Mouse (Mus musculus) cerebellum, adult 11 months (tissue): ENCODE results near the gene Iqck.

ENCODE experiments used
- DNase-seq: peaks from one replicate; pipeline ENCODE4 v3.0.0; 2022

Gene Iqck

GRCm38 (mm10) chr7:118992623-118993405 is 137.3 kb downstream of the Iqck start:
- DNase-seq: no peak

GRCm38 (mm10) chr7:118993597-118994230 is 138.2 kb downstream of the Iqck start:
- no peak for DNase-seq

DNA sequence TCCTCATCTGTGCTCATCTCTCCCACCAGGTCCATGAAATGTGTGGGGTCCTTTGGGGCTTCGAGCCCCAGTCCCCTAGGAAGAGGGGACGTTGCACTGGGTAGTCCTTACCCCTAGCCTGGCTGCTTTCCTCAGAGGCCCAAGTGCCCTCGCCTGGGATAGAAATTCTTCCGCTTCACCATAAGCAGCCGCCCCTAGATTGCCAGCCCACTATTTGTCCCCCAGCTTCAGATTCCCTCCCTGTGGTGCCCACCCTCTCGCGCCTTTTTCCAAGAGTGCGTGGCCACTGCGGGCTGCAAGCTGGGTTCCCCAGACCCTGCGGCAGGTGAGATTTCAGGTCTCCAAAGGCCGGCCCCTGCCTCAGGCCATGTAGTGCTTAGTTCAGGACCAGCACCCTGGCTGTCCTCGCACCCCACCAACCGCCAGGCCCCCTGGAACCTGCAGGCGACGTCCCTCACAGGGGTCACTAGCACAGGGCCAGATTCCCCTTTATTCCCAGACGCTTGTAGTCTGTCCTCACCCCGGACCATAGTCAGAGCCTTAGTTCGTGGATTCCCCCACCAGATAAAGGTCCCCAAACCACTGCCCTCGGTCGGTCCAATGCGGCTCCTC is 138.8 kb downstream of the Iqck start:
- no peak for DNase-seq

DNA sequence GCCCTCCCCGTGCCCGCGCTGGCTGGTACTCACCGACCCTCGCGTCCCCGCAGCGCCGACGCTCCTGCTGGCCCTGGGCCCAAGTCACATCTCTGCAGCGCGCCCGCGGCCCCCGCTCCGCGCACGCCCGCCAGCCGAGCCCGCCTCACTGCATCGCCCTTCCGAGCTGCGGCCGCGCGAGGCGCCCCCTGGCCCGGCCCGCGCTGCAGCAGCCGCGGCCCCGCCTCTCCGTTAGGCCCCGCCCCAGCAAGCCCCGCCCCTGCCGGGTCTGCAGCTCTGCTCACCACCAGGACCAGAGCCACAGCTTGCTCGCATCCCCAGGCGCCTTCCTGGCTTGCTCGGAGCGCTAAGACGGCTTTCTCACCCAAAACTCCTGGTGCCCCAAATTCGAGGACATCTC is 139.5 kb downstream of the Iqck start, which contains the start of gene Gprc5b:
Gene Gprc5b, minus strand, starts transcription at position 205 of the 400 bp plus-strand sequence.
- DNase-seq: peak; percentile 84

DNA sequence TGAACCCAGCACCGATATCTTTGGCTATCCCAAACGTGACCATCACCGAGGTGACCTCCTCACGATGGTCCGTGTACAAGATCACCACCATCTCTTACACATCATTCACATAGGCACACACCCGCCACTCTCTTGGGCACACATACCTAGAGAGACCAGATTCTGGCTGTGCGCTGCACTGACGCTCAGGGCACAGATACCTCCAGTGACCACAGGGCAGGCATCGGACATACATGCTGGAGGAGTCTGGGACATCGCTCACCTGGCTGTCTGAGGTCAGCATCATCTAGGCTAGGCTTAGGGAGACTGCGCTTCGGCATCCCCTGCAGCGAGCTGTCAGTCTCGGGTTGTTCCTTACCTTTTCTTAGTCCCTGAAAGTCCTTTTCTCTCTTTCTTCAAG is 140.1 kb downstream of the Iqck start:
- no peak for DNase-seq

- peak; percentile 89 for DNase-seq
Measured at GRCm38 (mm10) chr7:118996137-118996837, 140.7 kb downstream of the Iqck start.

- DNase-seq: no peak
Measured at GRCm38 (mm10) chr7:118999857-119000256, 144.3 kb downstream of the Iqck start.

GRCm38 (mm10) chr7:119001965-119002364 is 146.4 kb downstream of the Iqck start:
- no peak for DNase-seq

DNA sequence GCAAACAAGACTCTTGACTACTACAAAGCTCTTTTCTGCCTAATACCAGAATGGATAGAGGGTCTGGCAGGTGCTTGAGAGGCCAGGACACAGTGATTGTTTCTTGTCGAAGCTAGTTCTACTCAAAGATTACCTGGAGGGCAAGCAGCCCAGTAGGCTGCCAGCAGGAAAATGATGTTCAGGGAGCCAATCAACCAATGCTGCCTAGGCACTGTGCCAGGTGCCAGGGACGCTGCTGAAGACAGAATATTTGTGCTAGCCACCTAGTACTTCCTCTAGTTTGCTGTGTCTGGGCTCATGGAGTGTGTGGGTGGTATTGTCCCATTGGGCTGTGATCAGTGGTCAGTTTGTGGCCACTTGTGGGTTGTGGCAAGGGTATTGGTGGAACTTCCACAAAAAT is 146.9 kb downstream of the Iqck start:
- DNase-seq: no peak

DNA sequence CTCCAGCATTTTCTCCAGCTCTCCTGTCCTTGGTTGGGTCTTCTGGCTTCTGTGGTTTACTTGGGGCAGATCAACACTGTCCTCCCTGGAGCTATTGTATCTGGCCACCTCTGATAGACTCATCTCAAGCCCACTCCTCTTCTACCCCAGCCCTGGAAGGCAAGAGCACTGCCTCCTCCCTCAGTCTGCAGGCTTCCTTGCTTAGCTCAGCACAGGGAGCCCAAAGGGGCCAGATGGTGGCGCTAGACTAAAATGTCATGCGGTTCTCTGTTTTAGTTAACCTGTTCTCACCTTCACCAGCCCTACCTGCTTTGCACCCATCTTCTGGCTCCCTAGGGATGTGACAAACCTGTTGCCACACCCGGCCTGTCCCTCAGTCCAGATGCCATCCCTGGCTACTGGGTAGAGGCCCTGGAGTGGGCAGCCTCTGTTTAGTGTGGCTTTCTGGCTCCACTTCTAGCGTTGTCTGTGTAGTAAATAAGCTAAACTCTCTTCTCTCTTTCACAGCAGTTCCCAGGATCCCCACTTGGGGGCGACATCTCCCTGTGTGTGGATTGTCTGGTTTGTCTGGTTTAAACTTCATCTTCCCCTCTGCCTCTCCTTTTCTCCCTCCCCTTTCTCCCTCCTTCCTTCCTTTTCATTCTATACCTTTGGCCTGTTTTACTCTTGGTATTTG is 155.4 kb downstream of the Iqck start:
- peak; percentile 46 for DNase-seq

DNA sequence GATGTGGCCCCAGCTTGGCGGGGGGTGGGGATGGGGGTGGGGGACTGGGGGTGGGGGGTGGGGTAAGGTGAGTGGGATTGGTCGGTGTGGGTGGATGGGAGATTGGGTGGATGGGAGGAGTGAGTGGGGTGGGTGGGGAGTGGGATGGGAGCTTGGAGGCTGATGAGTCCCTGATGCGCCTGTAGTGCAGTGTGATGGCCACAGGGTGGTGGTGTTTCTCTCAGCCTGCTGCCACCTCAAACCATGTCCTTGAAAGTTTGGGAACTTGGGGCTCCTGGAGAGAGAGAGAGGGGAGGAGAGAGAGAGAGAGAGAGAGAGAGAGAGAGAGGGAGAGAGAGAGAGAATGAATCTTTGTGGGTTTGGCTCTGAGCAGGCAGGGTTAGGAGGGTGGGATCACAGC is 160.2 kb downstream of the Iqck start:
- DNase-seq: no peak

GRCm38 (mm10) chr7:119019537-119019936 is 164.0 kb downstream of the Iqck start:
- peak; percentile 27 for DNase-seq
